Mouse (Mus musculus) stomach, postnatal 0 days (tissue): ENCODE results near the gene Qtrt2.

ENCODE experiments used
- CTCF ChIP-seq: IDR thresholded peaks from 2 replicates; pipeline ENCODE4 v1.5.1; 2016; ENCODE audit warnings: antibody characterized with exemption, low read depth, mild to moderate bottlenecking, moderate library complexity
- EP300 ChIP-seq: optimal IDR thresholded peaks from 2 replicates; pipeline ENCODE3; 2016; ENCODE audit warnings: antibody characterized with exemption

DNA sequence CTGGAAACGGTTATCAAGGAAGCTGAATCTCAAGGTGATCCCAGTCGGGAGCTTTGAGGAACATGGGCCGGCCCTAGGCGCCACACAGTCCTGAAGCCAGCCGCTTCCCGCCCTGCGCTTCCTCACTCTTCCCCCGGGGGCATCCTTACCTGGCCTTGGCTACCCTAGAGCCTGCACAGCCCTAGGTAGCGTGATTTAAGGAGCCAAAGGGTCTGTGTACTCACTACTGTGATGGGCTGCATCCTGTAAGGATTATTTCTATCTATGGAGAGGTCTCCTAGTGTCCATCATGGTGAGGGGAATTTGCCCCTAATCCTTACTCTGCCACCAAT, 36.6 kb downstream of the Qtrt2 start:
- TF ChIP-seq EP300 = no peak
- TF ChIP-seq CTCF = peak; percentile 69
